Mouse (Mus musculus): Measurements from ENCODE around the gene Adam12. TPM values are rescaled to one million over a fixed set of nuclear protein-coding genes. Genes with fewer than 3 reads are reported as not detected.

Gene Adam12
- polyA plus RNA-seq, 1 experiment from 2014 or later = 24.7 TPM

GRCm38 (mm10) chr7:134014733-134015132 is 217.2 kb downstream of the Adam12 start:
- Histone ChIP-seq H3K4me3 (ENCODE audit: low read depth, low read length) (no peak overlapping the region), H3K9me3 (ENCODE audit: control insufficient read depth, low read length) (no peaks in the 10 kb centered on the region), H3K27ac (replicated peaks; ENCODE audit: low read depth, low read length) (peak overlapping the region; percentile 44; the same call in 1 of the 2 replicates), H3K4me2 (ENCODE audit: low read depth, low read length) (no peak overlapping the region), H3K36me3 (ENCODE audit: control insufficient read depth, insufficient read depth, low read length) (no peaks in the 10 kb centered on the region), H3K9ac (ENCODE audit: low read depth, low read length) (0 out of 2 replicates have a peak overlapping the region, but pooled peaks have one; percentile 34), H3K4me1 (ENCODE audit: control insufficient read depth, insufficient read depth, low read length) (peaks cover 11% of the 10 kb centered on the region), H3K27me3 (replicated peaks; ENCODE audit: control insufficient read depth, insufficient read depth, low read length) (no peaks in the 10 kb centered on the region)
- DNase-seq (ENCODE audit: low spot score) (peak; percentile 50), ATAC-seq (ENCODE audit: low read depth) (peak; percentile 64; the same call in 1 of the 2 replicates)
- WGBS = 35% methylated on average over 7 of the region's 7 CpGs

GRCm38 (mm10) chr7:134009157-134009556 is 222.8 kb downstream of the Adam12 start:
- DNase-seq (ENCODE audit: low spot score) (no peak), ATAC-seq (ENCODE audit: low read depth) (no peak)
- H3K27ac ChIP-seq (replicated peaks; ENCODE audit: low read depth, low read length) = no peak overlapping the region
- H3K4me3 ChIP-seq (ENCODE audit: low read depth, low read length) = no peak overlapping the region
- peaks cover 10% of the 10 kb centered on the region; the same call in 1 of the 2 replicates for H3K9me3 ChIP-seq (ENCODE audit: control insufficient read depth, low read length)
- no peaks in the 10 kb centered on the region for H3K36me3 ChIP-seq (ENCODE audit: control insufficient read depth, insufficient read depth, low read length)
- H3K27me3 ChIP-seq (replicated peaks; ENCODE audit: control insufficient read depth, insufficient read depth, low read length) = no peaks in the 10 kb centered on the region
- no peaks in the 10 kb centered on the region for H3K4me1 ChIP-seq (ENCODE audit: control insufficient read depth, insufficient read depth, low read length)
- no peak overlapping the region for H3K4me2 ChIP-seq (ENCODE audit: low read depth, low read length)
- no peak overlapping the region for H3K9ac ChIP-seq (ENCODE audit: low read depth, low read length)
- 84% methylated on average over 5 of the region's 5 CpGs for WGBS

- H3K9me3 ChIP-seq (ENCODE audit: control insufficient read depth, low read length) = peaks cover 10% of the 10 kb centered on the region; the same call in 1 of the 2 replicates
- H3K4me3 ChIP-seq (ENCODE audit: low read depth, low read length) = no peak overlapping the region
- no peak overlapping the region for H3K4me2 ChIP-seq (ENCODE audit: low read depth, low read length)
- H3K9ac ChIP-seq (ENCODE audit: low read depth, low read length) = no peak overlapping the region
- H3K27me3 ChIP-seq (replicated peaks; ENCODE audit: control insufficient read depth, insufficient read depth, low read length) = no peaks in the 10 kb centered on the region
- no peaks in the 10 kb centered on the region for H3K4me1 ChIP-seq (ENCODE audit: control insufficient read depth, insufficient read depth, low read length)
- H3K27ac ChIP-seq (replicated peaks; ENCODE audit: low read depth, low read length) = no peak overlapping the region
- no peak for DNase-seq (ENCODE audit: low spot score)
- no peak for ATAC-seq (ENCODE audit: low read depth)
- H3K36me3 ChIP-seq (ENCODE audit: control insufficient read depth, insufficient read depth, low read length) = no peaks in the 10 kb centered on the region
- 51% methylated on average over 3 of the region's 3 CpGs for WGBS
Observed at GRCm38 (mm10) chr7:134007942-134008361, 224.0 kb downstream of the Adam12 start.

- Histone ChIP-seq H3K36me3 (ENCODE audit: control insufficient read depth, insufficient read depth, low read length) (no peaks in the 10 kb centered on the region), H3K27ac (replicated peaks; ENCODE audit: low read depth, low read length) (no peak overlapping the region), H3K4me1 (ENCODE audit: control insufficient read depth, insufficient read depth, low read length) (no peaks in the 10 kb centered on the region), H3K9me3 (ENCODE audit: control insufficient read depth, low read length) (peaks cover 10% of the 10 kb centered on the region; the same call in 1 of the 2 replicates), H3K4me3 (ENCODE audit: low read depth, low read length) (no peak overlapping the region), H3K9ac (ENCODE audit: low read depth, low read length) (no peak overlapping the region), H3K27me3 (replicated peaks; ENCODE audit: control insufficient read depth, insufficient read depth, low read length) (no peaks in the 10 kb centered on the region), H3K4me2 (ENCODE audit: low read depth, low read length) (no peak overlapping the region)
- DNase-seq (ENCODE audit: low spot score) = no peak
- no peak for ATAC-seq (ENCODE audit: low read depth)
- 77% methylated on average over 4 of the region's 4 CpGs for WGBS
Observed at GRCm38 (mm10) chr7:134001581-134001980, 230.4 kb downstream of the Adam12 start.

- H3K27ac ChIP-seq (replicated peaks; ENCODE audit: low read depth, low read length) = no peak overlapping the region
- no peaks in the 10 kb centered on the region for H3K36me3 ChIP-seq (ENCODE audit: control insufficient read depth, insufficient read depth, low read length)
- no peak overlapping the region for H3K9ac ChIP-seq (ENCODE audit: low read depth, low read length)
- no peaks in the 10 kb centered on the region for H3K4me1 ChIP-seq (ENCODE audit: control insufficient read depth, insufficient read depth, low read length)
- ATAC-seq (ENCODE audit: low read depth) = no peak
- H3K9me3 ChIP-seq (ENCODE audit: control insufficient read depth, low read length) = no peaks in the 10 kb centered on the region
- no peak overlapping the region for H3K4me3 ChIP-seq (ENCODE audit: low read depth, low read length)
- H3K27me3 ChIP-seq (replicated peaks; ENCODE audit: control insufficient read depth, insufficient read depth, low read length) = no peaks in the 10 kb centered on the region
- DNase-seq (ENCODE audit: low spot score) = no peak
- H3K4me2 ChIP-seq (ENCODE audit: low read depth, low read length) = no peak overlapping the region
Observed at GRCm38 (mm10) chr7:133990930-133991329, 241.0 kb downstream of the Adam12 start.

GRCm38 (mm10) chr7:133988356-133988755 is 243.6 kb downstream of the Adam12 start:
- Histone ChIP-seq H3K27me3 (replicated peaks; ENCODE audit: control insufficient read depth, insufficient read depth, low read length) (no peaks in the 10 kb centered on the region), H3K4me1 (ENCODE audit: control insufficient read depth, insufficient read depth, low read length) (peaks cover 5% of the 10 kb centered on the region), H3K9ac (ENCODE audit: low read depth, low read length) (no peak overlapping the region), H3K4me3 (ENCODE audit: low read depth, low read length) (no peak overlapping the region), H3K9me3 (ENCODE audit: control insufficient read depth, low read length) (no peaks in the 10 kb centered on the region), H3K4me2 (ENCODE audit: low read depth, low read length) (no peak overlapping the region), H3K27ac (replicated peaks; ENCODE audit: low read depth, low read length) (no peak overlapping the region), H3K36me3 (ENCODE audit: control insufficient read depth, insufficient read depth, low read length) (no peaks in the 10 kb centered on the region)
- ATAC-seq (ENCODE audit: low read depth) (no peak), DNase-seq (ENCODE audit: low spot score) (peak; percentile 23)
- WGBS = 72% methylated on average over 5 of the region's 5 CpGs

- DNase-seq (ENCODE audit: low spot score) (no peak), ATAC-seq (ENCODE audit: low read depth) (no peak)
- H3K27me3 ChIP-seq (replicated peaks; ENCODE audit: control insufficient read depth, insufficient read depth, low read length) = no peaks in the 10 kb centered on the region
- no peaks in the 10 kb centered on the region for H3K36me3 ChIP-seq (ENCODE audit: control insufficient read depth, insufficient read depth, low read length)
- H3K4me2 ChIP-seq (ENCODE audit: low read depth, low read length) = no peak overlapping the region
- H3K4me1 ChIP-seq (ENCODE audit: control insufficient read depth, insufficient read depth, low read length) = peaks cover 5% of the 10 kb centered on the region
- no peak overlapping the region for H3K9ac ChIP-seq (ENCODE audit: low read depth, low read length)
- H3K9me3 ChIP-seq (ENCODE audit: control insufficient read depth, low read length) = no peaks in the 10 kb centered on the region
- H3K27ac ChIP-seq (replicated peaks; ENCODE audit: low read depth, low read length) = no peak overlapping the region
- 79% methylated on average over 4 of the region's 4 CpGs for WGBS
- H3K4me3 ChIP-seq (ENCODE audit: low read depth, low read length) = no peak overlapping the region
Observed at GRCm38 (mm10) chr7:133986201-133986600, 245.7 kb downstream of the Adam12 start.

- H3K9ac ChIP-seq (ENCODE audit: low read depth, low read length) = no peak overlapping the region
- no peak for ATAC-seq (ENCODE audit: low read depth)
- 77% methylated on average over 1 of the region's 1 CpGs for WGBS
- no peaks in the 10 kb centered on the region for H3K36me3 ChIP-seq (ENCODE audit: control insufficient read depth, insufficient read depth, low read length)
- H3K27ac ChIP-seq (replicated peaks; ENCODE audit: low read depth, low read length) = 0 out of 2 replicates have a peak overlapping the region, but pooled peaks have one; percentile 3
- H3K4me2 ChIP-seq (ENCODE audit: low read depth, low read length) = no peak overlapping the region
- H3K4me3 ChIP-seq (ENCODE audit: low read depth, low read length) = no peak overlapping the region
- H3K27me3 ChIP-seq (replicated peaks; ENCODE audit: control insufficient read depth, insufficient read depth, low read length) = no peaks in the 10 kb centered on the region
- H3K4me1 ChIP-seq (ENCODE audit: control insufficient read depth, insufficient read depth, low read length) = peaks cover 5% of the 10 kb centered on the region
- no peak for DNase-seq (ENCODE audit: low spot score)
- H3K9me3 ChIP-seq (ENCODE audit: control insufficient read depth, low read length) = no peaks in the 10 kb centered on the region
Observed at GRCm38 (mm10) chr7:133985648-133986047, 246.3 kb downstream of the Adam12 start.

- no peak overlapping the region for H3K9ac ChIP-seq (ENCODE audit: low read depth, low read length)
- no peak overlapping the region for H3K4me3 ChIP-seq (ENCODE audit: low read depth, low read length)
- peaks cover 21% of the 10 kb centered on the region; the same call in 1 of the 2 replicates for H3K4me1 ChIP-seq (ENCODE audit: control insufficient read depth, insufficient read depth, low read length)
- no peaks in the 10 kb centered on the region for H3K36me3 ChIP-seq (ENCODE audit: control insufficient read depth, insufficient read depth, low read length)
- H3K27ac ChIP-seq (replicated peaks; ENCODE audit: low read depth, low read length) = peak overlapping the region; percentile 28
- H3K4me2 ChIP-seq (ENCODE audit: low read depth, low read length) = no peak overlapping the region
- no peaks in the 10 kb centered on the region for H3K9me3 ChIP-seq (ENCODE audit: control insufficient read depth, low read length)
- DNase-seq (ENCODE audit: low spot score) = peak; percentile 45
- H3K27me3 ChIP-seq (replicated peaks; ENCODE audit: control insufficient read depth, insufficient read depth, low read length) = no peaks in the 10 kb centered on the region
- WGBS = 47% methylated on average over 8 of the region's 8 CpGs
- ATAC-seq (ENCODE audit: low read depth) = peak; percentile 26; the same call in 1 of the 2 replicates
Observed at GRCm38 (mm10) chr7:133976388-133977122, 255.4 kb downstream of the Adam12 start.
